Mouse (Mus musculus): ENCODE data around the gene Tbc1d15.

The Tbc1d15 gene

GRCm38 (mm10) chr10:115160289-115160688 is 91.0 kb downstream of the Tbc1d15 start:
- no peak for DNase-seq (ENCODE audit: low spot score)
